In the genomic region with DNA sequence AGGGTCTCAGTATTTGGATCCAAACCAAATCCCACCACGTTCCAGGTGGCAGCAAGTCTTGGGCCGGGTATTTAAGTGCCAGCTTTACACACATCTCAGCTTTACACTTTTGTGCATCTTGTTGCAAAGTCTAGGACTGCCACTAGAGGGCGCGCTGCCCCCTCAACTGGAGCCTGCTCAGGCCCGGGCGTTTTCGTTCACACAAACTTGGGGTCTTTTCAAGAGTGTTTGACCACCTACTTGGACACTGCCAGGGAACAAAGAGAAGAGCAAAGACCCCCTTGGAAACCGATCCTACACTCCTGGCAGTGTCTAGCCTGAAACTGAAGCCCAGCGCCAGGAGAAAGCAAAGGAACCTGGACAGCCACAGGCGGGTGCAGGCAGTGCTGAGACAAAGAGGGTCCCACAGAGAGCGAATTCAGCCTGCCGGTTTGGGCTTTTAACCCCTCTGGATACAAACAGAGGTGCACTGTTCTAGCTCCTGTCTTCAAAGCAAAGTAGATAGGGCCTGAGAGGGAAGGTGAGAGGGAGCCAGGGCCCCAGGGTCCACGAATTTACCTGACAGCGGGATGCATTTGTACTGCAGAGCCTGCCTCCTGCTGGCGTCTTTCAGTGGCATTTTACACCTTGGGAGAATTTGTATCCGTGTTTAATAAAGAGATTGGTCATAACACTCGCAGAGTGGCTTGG, we compare ENCODE assay signal across 8 mouse cellular contexts. TPM values are rescaled to one million over a fixed set of nuclear protein-coding genes. Genes with fewer than 3 reads are reported as not detected.
DNase-seq lines count a peak whose midpoint lies in the region; ATAC-seq and TF ChIP-seq lines count a peak whose summit lies in the region.

No protein-coding gene starts in this region.

- H3K9ac ChIP-seq in embryonic facial prominence, embryonic 15.5 days = peak overlapping the region; percentile 26; the same call in 1 of the 2 replicates
- H3K9ac ChIP-seq in heart, postnatal 0 days (replicated peaks; ENCODE audit: low read depth, low read length) = peak overlapping the region; percentile 55
- peak overlapping the region; percentile 30; the same call in 1 of the 2 replicates for H3K9ac ChIP-seq in liver, embryonic 16.5 days (ENCODE audit: low read depth, low read length)
- peak overlapping the region; percentile 70 for H3K9ac ChIP-seq in neural tube, embryonic 13.5 days

- no peak for TF ChIP-seq EP300 in heart, postnatal 0 days (IDR thresholded peaks at IDR 0.05; ENCODE audit: low read depth)

- peak overlapping the region; percentile 44 for H3K4me3 ChIP-seq in bone marrow macrophage, adult 2 months (ENCODE audit: insufficient read depth, low read length)
- peak overlapping the region; percentile 38 for H3K4me3 ChIP-seq in embryonic facial prominence, embryonic 15.5 days (replicated peaks)
- H3K4me3 ChIP-seq in heart, postnatal 0 days (ENCODE audit: low read depth, low read length) = peak overlapping the region; percentile 49
- peak overlapping the region; percentile 41 for H3K4me3 ChIP-seq in liver, embryonic 16.5 days (ENCODE audit: low read depth, low read length)
- H3K4me3 ChIP-seq in neural tube, embryonic 13.5 days = peak overlapping the region; percentile 34
- H3K4me3 ChIP-seq in testis, adult 2 months (ENCODE audit: control insufficient read depth, low read depth, low read length) = peak overlapping the region; percentile 44

- H3K27ac ChIP-seq in bone marrow macrophage, adult 2 months (ENCODE audit: insufficient read depth, low read depth, low read length) = no peak overlapping the region
- H3K27ac ChIP-seq in embryonic facial prominence, embryonic 15.5 days (replicated peaks) = 0 out of 2 replicates have a peak overlapping the region, but pooled peaks have one; percentile 44
- H3K27ac ChIP-seq in heart, postnatal 0 days (ENCODE audit: low read depth) = no peak overlapping the region
- H3K27ac ChIP-seq in liver, embryonic 16.5 days (ENCODE audit: low read length) = no peak overlapping the region
- peak overlapping the region; percentile 69 for H3K27ac ChIP-seq in neural tube, embryonic 13.5 days (replicated peaks)
- no peak overlapping the region for H3K27ac ChIP-seq in testis, adult 2 months (ENCODE audit: control insufficient read depth, insufficient read depth, low read depth, low read length)

- peak; percentile 95 for TF ChIP-seq CTCF in bone marrow macrophage, adult 2 months (IDR thresholded peaks at IDR 0.05; ENCODE audit: low read depth, low read length)
- TF ChIP-seq CTCF in heart, postnatal 0 days (IDR thresholded peaks at IDR 0.05; ENCODE audit: low read depth) = peak; percentile 86
- TF ChIP-seq CTCF in testis, adult 2 months (IDR thresholded peaks at IDR 0.05; ENCODE audit: control insufficient read depth, insufficient read depth, insufficient replicate concordance, low read depth, low read length) = peak; percentile 94

- peak overlapping the region; percentile 57 for H3K4me2 ChIP-seq in embryonic facial prominence, embryonic 15.5 days (replicated peaks)
- peak overlapping the region; percentile 68 for H3K4me2 ChIP-seq in heart, postnatal 0 days (ENCODE audit: low read depth, low read length)
- H3K4me2 ChIP-seq in liver, embryonic 16.5 days (ENCODE audit: low read depth, low read length) = peak overlapping the region; percentile 50
- peak overlapping the region; percentile 60 for H3K4me2 ChIP-seq in neural tube, embryonic 13.5 days

- H3K27me3 ChIP-seq in embryonic facial prominence, embryonic 15.5 days = no peaks in the 10 kb centered on the region
- H3K27me3 ChIP-seq in heart, postnatal 0 days (ENCODE audit: control insufficient read depth, insufficient read depth, low read length) = 0 out of 2 replicates have a peak, but pooled peaks cover 10% of the 10 kb centered on the region
- H3K27me3 ChIP-seq in liver, embryonic 16.5 days (ENCODE audit: control insufficient read depth, insufficient read depth, low read depth, low read length) = no peaks in the 10 kb centered on the region
- H3K27me3 ChIP-seq in neural tube, embryonic 13.5 days = no peaks in the 10 kb centered on the region
- no peaks in the 10 kb centered on the region for H3K27me3 ChIP-seq in testis, adult 2 months (ENCODE audit: control insufficient read depth, insufficient read depth, low read length)

- no peak for TF ChIP-seq POLR2A in bone marrow macrophage, adult 2 months (IDR thresholded peaks at IDR 0.05; ENCODE audit: borderline replicate concordance, low read depth, low read length)
- no peak for TF ChIP-seq POLR2A in testis, adult 2 months (IDR thresholded peaks at IDR 0.05; ENCODE audit: control insufficient read depth, low read depth, low read length)

- no peak for ATAC-seq in embryonic facial prominence, embryonic 15.5 days (ENCODE audit: insufficient number of reproducible peaks, low FRiP score, low TSS enrichment, low read depth)
- peak; percentile 68 for ATAC-seq in heart, postnatal 0 days (ENCODE audit: insufficient read depth, low read depth)
- no peak for ATAC-seq in liver, embryonic 16.5 days (ENCODE audit: low read depth)
- ATAC-seq in neural tube, embryonic 13.5 days (ENCODE audit: low read depth) = peak; percentile 77

- WGBS in embryonic facial prominence, embryonic 15.5 days = 5% methylated on average over 17 of the region's 17 CpGs
- WGBS in heart, postnatal 0 days = 5% methylated on average over 17 of the region's 17 CpGs
- WGBS in liver, embryonic 16.5 days (ENCODE audit: insufficient replicate concordance) = 9% methylated on average over 17 of the region's 17 CpGs
- WGBS in neural tube, embryonic 13.5 days = 2% methylated on average over 17 of the region's 17 CpGs

- no peaks in the 10 kb centered on the region for H3K9me3 ChIP-seq in embryonic facial prominence, embryonic 15.5 days (replicated peaks)
- H3K9me3 ChIP-seq in heart, postnatal 0 days (replicated peaks; ENCODE audit: control insufficient read depth, low read length) = no peaks in the 10 kb centered on the region
- H3K9me3 ChIP-seq in liver, embryonic 16.5 days (replicated peaks; ENCODE audit: control insufficient read depth, low read length) = no peaks in the 10 kb centered on the region
- H3K9me3 ChIP-seq in neural tube, embryonic 13.5 days = no peaks in the 10 kb centered on the region

- H3K4me1 ChIP-seq in bone marrow macrophage, adult 2 months (ENCODE audit: control insufficient read depth, insufficient read depth, low read length) = no peaks in the 10 kb centered on the region
- H3K4me1 ChIP-seq in embryonic facial prominence, embryonic 15.5 days = peaks cover 21% of the 10 kb centered on the region
- H3K4me1 ChIP-seq in heart, postnatal 0 days (ENCODE audit: control insufficient read depth, insufficient read depth) = no peaks in the 10 kb centered on the region
- peaks cover 7% of the 10 kb centered on the region for H3K4me1 ChIP-seq in liver, embryonic 16.5 days (ENCODE audit: control insufficient read depth, low read depth, low read length)
- peaks cover 16% of the 10 kb centered on the region for H3K4me1 ChIP-seq in neural tube, embryonic 13.5 days (replicated peaks)
- peaks cover 2% of the 10 kb centered on the region for H3K4me1 ChIP-seq in testis, adult 2 months (ENCODE audit: control insufficient read depth, insufficient read depth, low read length)

- peak; percentile 38 for DNase-seq in CD4-positive helper T cell, adult 2 months (ENCODE audit: low read depth, low spot score)
- DNase-seq in heart, postnatal 0 days (ENCODE audit: low spot score) = peak; percentile 49
- peak; percentile 92 to 93 for DNase-seq in kidney, postnatal 4 days

- peaks cover 7% of the 10 kb centered on the region; the same call in 1 of the 2 replicates for H3K36me3 ChIP-seq in embryonic facial prominence, embryonic 15.5 days
- no peaks in the 10 kb centered on the region for H3K36me3 ChIP-seq in heart, postnatal 0 days (replicated peaks; ENCODE audit: control insufficient read depth, insufficient read depth, low read length)
- H3K36me3 ChIP-seq in liver, embryonic 16.5 days (ENCODE audit: control insufficient read depth, insufficient read depth) = no peaks in the 10 kb centered on the region; the same call in 1 of the 2 replicates
- H3K36me3 ChIP-seq in neural tube, embryonic 13.5 days = peaks cover 39% of the 10 kb centered on the region
- H3K36me3 ChIP-seq in testis, adult 2 months (ENCODE audit: control insufficient read depth, insufficient read depth, low read length) = no peaks in the 10 kb centered on the region

RNA-seq across cellular contexts. Expression of a gene that starts 36.3 kb away (rescaled TPM):
- 1.5 and 2.2 TPM in 2 replicates for polyA plus RNA-seq in bone marrow macrophage, adult 2 months (2012; ENCODE audit: insufficient read depth, insufficient read length, missing spikeins)
- polyA plus RNA-seq in embryonic facial prominence, embryonic 15.5 days (2015; fragmentation: Nextera tagmentation; extraction: Ambion mirVana) = 41.7 and 42.5 TPM in 2 replicates
- 9.5 and 13.6 TPM in 2 replicates for total RNA-seq in heart, postnatal 0 days (2014; rRNA removed; ENCODE audit: low replicate concordance)
- polyA plus RNA-seq in heart, postnatal 0 days (2015; fragmentation: Nextera tagmentation; extraction: Ambion mirVana) = 3.0 and 4.2 TPM in 2 replicates
- 88.4 and 98.4 TPM in 2 replicates for polyA plus RNA-seq in liver, embryonic 16.5 days (2015; fragmentation: Nextera tagmentation; extraction: Ambion mirVana)
- 88.5 and 93.4 TPM in 2 replicates for polyA plus RNA-seq in neural tube, embryonic 13.5 days (2015; fragmentation: Nextera tagmentation; extraction: Ambion mirVana)
- polyA plus RNA-seq in testis, adult 2 months (2012; rRNA removed) = 8.9 and 11.0 TPM in 2 replicates

Comparison
In these comparisons a context has a peak if more than half of its experiments do, and no peak if none do; other contexts are left out.
1. DNase-seq: peak in every context shown above with its lines; median percentile 92 in kidney, postnatal 4 days; 49 in heart, postnatal 0 days; 38 in CD4-positive helper T cell, adult 2 months.
2. H3K27ac ChIP-seq: peak in embryonic facial prominence, embryonic 15.5 days (single experiment) and neural tube, embryonic 13.5 days (single experiment); none in bone marrow macrophage, adult 2 months (single experiment), heart, postnatal 0 days (single experiment), liver, embryonic 16.5 days (single experiment) and testis, adult 2 months (single experiment).
3. ATAC-seq: peak in heart, postnatal 0 days (single experiment) and neural tube, embryonic 13.5 days (single experiment); none in embryonic facial prominence, embryonic 15.5 days (single experiment) and liver, embryonic 16.5 days (single experiment).
4. Peak in every context shown above with its lines, with median percentiles within 50 percentile points of each other: H3K4me3 ChIP-seq, CTCF ChIP-seq, H3K4me2 ChIP-seq and H3K9ac ChIP-seq.